Mouse (Mus musculus) c-Kit-positive CD71-negative TER-119-negative erythroid progenitor cells, embryonic 14.5 days (primary cell): ENCODE results near the gene Rfpl4.
"Not testable (repeated sequence)": the region's sequence is repeated elsewhere in the genome, so short reads cannot be mapped to it uniquely, and the experiment has no call there.

Experiments used
- DNase-seq: peaks from one replicate; pipeline ENCODE4 v3.0.0-alpha.2; 2013; ENCODE audit warnings: low read depth

Rfpl4 gene

DNA sequence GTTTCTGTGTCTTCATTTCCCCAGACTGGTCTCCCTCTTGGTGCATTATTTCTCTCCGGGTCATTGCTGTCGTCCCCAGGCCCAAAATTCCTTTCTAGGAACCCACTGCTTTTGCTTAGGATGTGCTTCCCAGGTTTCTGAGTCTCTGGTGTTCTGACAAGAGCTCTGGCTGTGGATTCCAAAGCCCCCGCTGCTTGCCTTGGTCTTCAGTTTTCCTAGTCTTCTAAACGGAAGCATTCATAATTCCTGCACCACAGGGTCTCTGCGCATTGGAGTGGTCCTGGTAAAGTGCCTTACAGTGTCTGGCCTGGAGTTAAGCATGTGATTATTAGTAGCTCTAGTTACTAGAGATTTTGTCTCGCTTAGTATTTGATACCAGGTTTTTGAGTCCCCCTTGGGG, 35.9 kb downstream of the Rfpl4 start:
- no peak for DNase-seq

DNA sequence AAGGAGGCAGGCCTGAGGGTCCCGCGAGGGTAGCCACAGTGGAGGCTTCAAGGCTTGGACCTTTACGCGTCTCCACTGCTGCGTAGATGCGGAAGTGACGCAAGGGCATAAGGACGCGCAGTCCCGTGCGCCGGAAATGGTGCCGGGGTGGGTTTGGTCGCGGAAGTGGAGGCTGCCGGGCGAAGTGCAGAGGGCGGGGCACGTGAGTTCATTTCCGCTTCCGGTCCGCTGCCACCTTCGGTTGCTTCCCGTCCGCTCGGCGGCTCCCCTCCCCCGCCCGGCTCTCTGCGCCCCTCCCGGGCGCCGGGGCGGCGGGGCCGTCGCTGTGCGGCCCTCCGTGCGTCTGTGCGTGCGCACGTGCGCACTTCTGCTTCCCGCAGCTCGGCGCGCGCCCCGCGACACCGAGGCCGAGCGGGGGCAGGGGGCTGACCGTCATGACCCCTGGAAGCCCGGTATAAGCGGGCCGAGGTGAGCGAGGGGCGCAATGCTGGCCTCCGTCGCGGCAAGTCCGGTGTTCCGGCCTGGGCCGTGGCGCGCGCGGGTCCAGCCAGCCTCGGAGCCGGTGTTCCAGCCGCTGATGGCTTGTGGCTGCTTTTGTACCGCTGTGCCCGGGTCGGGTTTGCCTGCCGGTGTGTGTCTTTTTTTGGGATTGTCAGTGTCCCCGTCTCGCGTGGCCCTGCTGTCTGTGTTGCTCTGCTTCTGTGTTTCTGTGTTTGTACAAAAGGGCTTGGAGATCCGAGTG, 36.6 kb downstream of the Rfpl4 start, which contains the start of gene Epn1:
Gene Epn1, plus strand, starts transcription at position 226 of the 742 bp plus-strand sequence.
- DNase-seq = peak; percentile 91

DNA sequence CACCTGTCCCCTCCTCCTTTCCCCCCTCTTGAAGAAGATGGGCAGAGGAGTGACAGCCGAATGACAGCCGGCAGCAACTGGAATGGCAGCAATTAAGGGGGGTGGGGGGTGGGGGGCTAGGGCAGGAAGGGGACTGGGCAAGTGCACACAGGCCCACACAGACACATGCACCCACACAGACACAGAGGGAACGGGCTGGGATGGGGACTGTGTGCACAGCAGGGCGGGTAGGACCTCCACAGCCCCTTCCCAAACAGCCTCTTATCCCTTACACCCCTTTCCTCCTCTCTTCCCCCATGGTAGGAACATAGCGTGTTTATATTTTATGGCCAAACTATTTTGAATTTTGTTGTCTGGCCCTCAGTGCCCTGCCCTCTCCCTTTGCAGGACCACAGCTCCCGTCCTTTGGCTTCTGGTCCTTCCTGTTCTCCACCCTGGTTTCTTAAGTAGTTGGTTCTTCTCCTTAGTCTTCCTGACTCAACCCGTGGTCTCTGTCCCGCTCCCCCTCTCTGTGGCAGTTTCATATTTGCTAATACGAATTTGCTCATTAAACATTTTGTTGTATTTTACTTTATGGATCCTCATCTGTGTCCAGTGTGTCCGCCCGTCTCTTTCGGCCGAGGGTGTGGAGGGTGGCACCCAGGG, 37.3 kb downstream of the Rfpl4 start:
- DNase-seq = not testable (repeated sequence)

DNA sequence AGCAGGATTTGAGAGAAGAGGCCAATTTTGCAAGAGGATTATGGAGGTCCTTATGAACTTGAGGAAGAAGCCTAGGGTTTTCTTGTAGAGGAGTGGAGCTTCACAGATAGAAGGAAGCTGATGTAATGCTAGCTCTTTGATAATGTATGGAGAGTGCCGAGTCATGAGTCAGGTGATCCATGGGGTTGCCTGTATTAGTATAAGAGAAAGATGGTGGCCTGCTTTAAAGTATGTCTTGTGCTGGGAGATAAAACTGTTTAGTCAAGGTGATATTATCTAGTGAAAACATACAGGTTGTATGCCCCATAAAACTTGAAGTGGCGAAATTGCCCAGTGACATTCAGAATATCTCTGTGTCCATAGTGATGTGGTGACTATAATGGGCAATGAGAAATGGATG, 39.8 kb downstream of the Rfpl4 start:
- no peak for DNase-seq

DNA sequence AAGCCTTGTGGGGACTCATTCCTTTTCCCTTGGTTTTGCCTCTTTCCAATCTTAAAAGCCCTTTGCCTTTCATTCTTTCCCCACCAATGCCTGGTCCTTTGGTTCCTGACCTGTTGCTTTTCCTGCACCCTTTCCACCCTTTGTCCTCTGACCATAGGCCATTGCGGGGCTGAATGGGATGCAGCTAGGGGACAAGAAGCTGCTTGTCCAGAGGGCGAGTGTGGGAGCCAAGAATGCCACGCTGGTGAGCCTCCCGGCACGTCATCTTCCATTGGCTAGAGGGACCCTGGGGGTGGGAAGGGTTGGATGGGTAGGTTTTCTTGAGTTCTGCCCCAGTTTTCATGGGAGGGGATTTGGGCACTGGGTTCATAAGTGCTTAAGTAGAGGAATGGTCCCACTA, 41.8 kb downstream of the Rfpl4 start:
- DNase-seq = no peak

DNA sequence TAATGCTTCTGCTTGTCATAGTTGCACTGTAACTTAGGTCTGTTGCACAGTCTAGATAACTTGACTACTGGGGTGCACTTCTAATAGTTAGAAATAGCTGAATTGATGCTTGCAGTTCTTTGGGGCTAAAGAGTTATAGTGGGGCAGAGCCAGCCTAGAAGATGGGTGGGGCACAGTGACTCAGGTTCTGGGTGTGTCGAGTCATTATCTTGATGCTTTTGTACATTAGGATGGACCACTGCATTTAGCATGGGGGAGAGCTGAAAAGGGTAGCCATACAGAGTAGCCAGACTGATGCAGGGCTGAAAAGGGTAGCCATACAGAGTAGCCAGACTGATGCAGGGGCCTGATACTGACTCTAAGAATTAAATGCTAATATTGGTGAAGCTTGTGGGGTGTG, 43.2 kb downstream of the Rfpl4 start:
- DNase-seq = no peak

DNA sequence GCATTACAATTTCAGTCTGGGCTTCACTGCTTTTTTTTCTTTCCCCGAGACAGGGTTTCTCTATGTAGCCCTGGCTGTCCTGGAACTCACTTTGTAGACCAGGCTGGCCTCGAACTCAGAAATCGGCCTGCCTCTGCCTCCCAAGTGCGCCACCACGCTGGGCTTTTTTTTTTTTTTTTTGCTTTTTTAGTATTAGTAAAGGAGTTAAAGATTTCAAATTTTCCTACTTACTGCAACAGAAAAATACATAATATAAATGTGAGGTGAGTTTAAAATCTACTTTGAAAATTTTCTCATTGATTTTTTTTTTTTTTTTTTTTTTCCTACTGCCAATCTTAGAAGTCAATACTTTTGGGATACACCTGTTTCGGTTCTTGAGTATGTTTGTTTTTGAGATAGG, 51.9 kb downstream of the Rfpl4 start:
- DNase-seq = no peak

DNA sequence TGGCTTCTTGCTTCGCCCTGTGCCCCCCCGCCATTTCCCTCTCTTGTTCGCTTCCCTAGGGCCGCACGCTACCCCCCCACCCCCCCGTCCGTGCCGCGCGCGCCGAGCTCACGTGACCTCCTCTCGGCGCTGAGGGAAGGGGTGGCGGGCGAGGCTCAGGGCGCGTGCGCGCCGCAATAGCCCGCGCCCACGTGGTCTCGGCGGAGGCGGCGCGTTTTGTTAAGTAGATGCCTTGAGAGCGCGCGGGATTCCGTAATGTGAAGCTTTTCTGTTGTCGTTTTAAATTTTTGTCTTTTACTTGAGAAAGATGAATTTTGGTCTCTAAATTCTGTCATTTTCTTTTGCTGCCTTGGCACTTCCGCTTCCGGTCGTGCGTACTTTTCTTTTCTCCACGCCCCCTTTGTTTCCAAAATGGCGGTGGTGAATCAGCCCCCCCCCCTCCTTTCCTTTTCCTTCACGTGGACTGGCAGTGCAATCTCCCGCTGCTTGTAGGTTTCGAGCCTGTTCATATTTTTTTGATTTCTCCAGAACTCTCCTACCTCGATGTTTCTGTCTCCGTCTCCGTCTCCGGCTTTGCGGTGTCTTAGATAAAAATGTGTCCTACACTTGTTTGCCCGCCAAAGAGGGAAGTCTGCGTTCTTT, 54.3 kb downstream of the Rfpl4 start:
- DNase-seq = peak; percentile 81

DNA sequence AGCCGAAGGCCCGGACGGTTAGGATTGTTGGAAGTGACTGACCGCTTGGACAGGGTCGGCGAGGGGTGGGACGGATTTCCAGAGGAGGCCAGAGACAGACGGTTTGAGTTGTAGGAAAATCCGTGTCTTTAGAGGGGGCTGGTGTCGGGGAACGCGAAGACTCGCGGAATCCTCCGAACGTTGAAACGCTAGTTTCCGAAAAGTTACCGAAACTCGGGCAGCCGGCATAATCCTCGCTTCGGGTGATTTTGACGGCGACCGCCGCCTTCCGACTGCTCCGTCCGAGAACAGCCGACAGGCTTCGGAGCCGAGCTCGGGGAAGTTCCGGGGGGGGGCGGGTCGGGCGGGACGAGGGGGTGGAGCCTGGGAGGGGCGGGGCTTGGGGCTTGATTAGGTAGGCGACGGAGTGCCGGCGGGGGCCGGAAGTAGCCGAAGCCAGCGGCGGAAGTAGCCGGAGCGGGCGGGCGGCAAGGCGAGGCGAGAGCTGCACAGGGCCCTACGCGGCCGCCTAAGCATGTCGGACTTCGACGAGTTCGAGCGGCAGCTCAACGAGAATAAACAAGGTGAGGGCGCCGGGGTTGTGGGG, 54.9 kb downstream of the Rfpl4 start, which contains the start of gene U2af2:
Gene U2af2, plus strand, starts transcription at position 370 of the 586 bp plus-strand sequence.
- DNase-seq = peak; percentile 62

DNA sequence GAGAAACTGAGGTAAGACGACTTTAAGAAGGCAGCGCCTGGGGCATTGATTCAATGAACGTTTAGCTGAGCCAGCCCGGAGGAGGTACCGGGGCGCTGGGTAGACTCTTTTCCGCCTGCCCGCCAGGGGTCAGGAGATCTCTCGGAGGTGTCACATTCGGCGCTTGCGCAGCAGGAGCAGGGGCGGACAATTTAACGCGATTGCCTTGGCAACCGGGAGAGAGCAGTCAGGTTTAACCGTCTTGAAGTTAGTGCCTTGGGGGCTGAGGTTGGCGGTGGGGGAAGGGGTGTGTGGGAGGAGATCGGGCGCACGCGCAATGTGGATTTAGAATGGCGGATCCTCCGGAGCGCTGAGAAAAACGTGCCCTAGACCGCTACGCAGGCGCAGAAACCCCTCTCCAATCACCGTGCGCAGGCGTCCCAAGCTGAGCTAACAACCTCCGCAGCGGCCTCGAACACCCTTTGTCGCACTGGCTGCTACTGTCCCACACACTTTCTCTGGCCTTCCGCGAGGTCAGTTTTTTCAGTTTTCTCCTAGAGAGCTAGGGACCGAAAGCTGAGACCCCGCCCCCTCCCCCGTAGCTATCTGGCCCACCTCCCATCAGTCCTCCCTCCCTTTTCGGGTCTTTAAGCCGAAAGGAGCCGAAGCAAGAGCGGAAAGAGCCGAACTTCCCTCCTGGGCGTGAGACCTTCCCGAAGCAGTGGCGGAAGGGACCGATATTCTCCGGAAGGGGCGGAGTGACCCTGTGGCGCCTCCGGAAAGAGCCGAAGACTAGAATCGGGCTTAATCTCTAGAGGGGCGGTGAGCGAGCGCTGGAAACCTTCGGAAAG, 55.6 kb downstream of the Rfpl4 start:
- peak; percentile 95 for DNase-seq

DNA sequence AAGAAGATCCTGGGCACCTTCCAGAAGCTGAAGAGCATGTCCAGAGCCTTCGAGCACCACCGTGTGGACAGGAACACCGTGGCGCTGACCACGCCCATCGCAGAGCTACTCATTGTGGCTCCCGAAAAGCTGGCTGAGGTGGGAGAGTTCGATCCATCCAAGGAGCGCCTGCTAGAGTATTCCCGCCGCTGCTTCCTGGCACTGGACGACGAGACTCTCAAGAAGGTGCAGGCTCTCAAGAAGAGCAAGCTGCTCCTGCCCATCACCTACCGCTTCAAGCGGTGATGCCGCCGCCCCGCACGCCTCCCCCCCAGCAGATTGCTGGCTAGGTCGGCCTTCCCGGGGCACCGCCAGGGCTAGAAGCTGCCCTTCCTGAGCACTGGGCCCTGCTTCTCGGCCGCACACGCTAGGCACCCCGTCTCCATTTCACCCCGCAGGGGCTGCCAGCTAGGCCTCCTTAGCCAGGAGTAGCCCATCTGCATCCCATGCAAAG, 56.5 kb downstream of the Rfpl4 start:
- DNase-seq = peak; percentile 61
